Mouse (Mus musculus) adrenal gland, postnatal 4 days (tissue): Measurements from ENCODE around the gene 9930111J21Rik1. TPM values are rescaled to one million over a fixed set of nuclear protein-coding genes. Genes with fewer than 3 reads are reported as not detected.
"Not testable (repeated sequence)": the region's sequence is repeated elsewhere in the genome, so short reads cannot be mapped to it uniquely, and the experiment has no call there.

Source experiments
- DNase-seq, 2 experiments: peaks; one replicate each; pipeline ENCODE4 v3.0.0; 2021 to 2022; ENCODE audit warnings: low spot score in 2 of 2, mixed read lengths in 2 of 2
- total RNA-seq, 2 experiments: library from RNA; stranded (reverse); gene quantifications; 2 replicates each; pipeline ENCODE4 v1.2.3; 2021

9930111J21Rik1 gene
- total RNA-seq, 2 experiments from 2014 or later = 1.5 to 1.6 TPM

- DNase-seq = not testable (repeated sequence)
These were observed 55.4 kb downstream of the 9930111J21Rik1 start for GRCm38 (mm10) chr11:48923818-48924217.

- DNase-seq = no peak
These were observed 60.8 kb downstream of the 9930111J21Rik1 start for GRCm38 (mm10) chr11:48918380-48918779.

GRCm38 (mm10) chr11:48913611-48914010 lies 65.6 kb downstream of the 9930111J21Rik1 start:
- no peak for DNase-seq

- DNase-seq = no peak
These were observed 70.7 kb downstream of the 9930111J21Rik1 start for GRCm38 (mm10) chr11:48908459-48908858.

- DNase-seq = no peak
These were observed 77.2 kb downstream of the 9930111J21Rik1 start, which contains the start of gene Gm5431 for GRCm38 (mm10) chr11:48902021-48902420. Gm5431 (minus strand) TSS chr11:48902214.

- DNase-seq = not testable (repeated sequence)
These were observed 77.6 kb downstream of the 9930111J21Rik1 start for GRCm38 (mm10) chr11:48901567-48901930.

- not testable (repeated sequence) for DNase-seq
These were observed 78.3 kb downstream of the 9930111J21Rik1 start for GRCm38 (mm10) chr11:48900654-48901566.

- no peak for DNase-seq
These were observed 80.3 kb downstream of the 9930111J21Rik1 start for GRCm38 (mm10) chr11:48898812-48899431.

Other genes with a start within 250 kb of the 9930111J21Rik1 start
- 100 to 1,000 TPM; 940 to 975 TPM for gene Rack1, start 179.1 kb downstream of the 9930111J21Rik1 start, total RNA-seq
- 10 to 100 TPM; 62.4 to 69.7 TPM for gene Trim41, start 162.0 kb downstream of the 9930111J21Rik1 start, total RNA-seq
- 10 to 100 TPM in 1 of 2 experiments, 1 to 10 TPM in 1; 9.5 to 14.2 TPM for gene Trim7, start 153.3 kb downstream of the 9930111J21Rik1 start, total RNA-seq
- 1 to 10 TPM; 5.3 to 5.4 TPM for gene Gm12184, start 152.7 kb downstream of the 9930111J21Rik1 start, total RNA-seq
- gene Irgm1, start 107.7 kb downstream of the 9930111J21Rik1 start, total RNA-seq = 10 to 100 TPM; 17.3 to 20.1 TPM
- gene Gm5431, start 77.2 kb downstream of the 9930111J21Rik1 start, total RNA-seq = under 1 TPM; 0.73 to 0.96 TPM
- 1 to 10 TPM; 8.2 to 9.1 TPM for gene Psme2b, start 33.2 kb downstream of the 9930111J21Rik1 start, total RNA-seq
- gene Olfr56, start 509 bp downstream of the 9930111J21Rik1 start, total RNA-seq = under 1 TPM; 0.14 to 0.28 TPM
- gene Gm12185, start 12.8 kb upstream of the 9930111J21Rik1 start, total RNA-seq = 1 to 10 TPM in 1 of 2 experiments, under 1 TPM in 1; 0.87 to 2.5 TPM
- gene Tgtp1, start 14.8 kb upstream of the 9930111J21Rik1 start, total RNA-seq = 1 to 10 TPM; 1.9 to 4.2 TPM
- 1 to 10 TPM; 1.6 to 2.8 TPM for gene 9930111J21Rik2, start 71.8 kb upstream of the 9930111J21Rik1 start, total RNA-seq
- gene Tgtp2, start 84.8 kb upstream of the 9930111J21Rik1 start, total RNA-seq = 1 to 10 TPM in 1 of 2 experiments, not detected in 1; 1.2 TPM
- 1 to 10 TPM; 3.3 to 6.7 TPM for gene Ifi47, start 97.2 kb upstream of the 9930111J21Rik1 start, total RNA-seq
- gene Olfr1396, start 135.5 kb upstream of the 9930111J21Rik1 start, total RNA-seq = under 1 TPM; 0.25 TPM
- not detected for gene Olfr1395, start 162.9 kb upstream of the 9930111J21Rik1 start, total RNA-seq
- gene Olfr1394, start 175.0 kb upstream of the 9930111J21Rik1 start, total RNA-seq = not detected
- gene Btnl9, start 207.8 kb upstream of the 9930111J21Rik1 start, total RNA-seq = 10 to 100 TPM; 15.6 to 16.7 TPM
- 10 to 100 TPM; 47.3 to 48.7 TPM for gene Zfp62, start 223.9 kb upstream of the 9930111J21Rik1 start, total RNA-seq